Mouse (Mus musculus): ENCODE measurements around the gene Zfp105.

Zfp105 gene

DNA sequence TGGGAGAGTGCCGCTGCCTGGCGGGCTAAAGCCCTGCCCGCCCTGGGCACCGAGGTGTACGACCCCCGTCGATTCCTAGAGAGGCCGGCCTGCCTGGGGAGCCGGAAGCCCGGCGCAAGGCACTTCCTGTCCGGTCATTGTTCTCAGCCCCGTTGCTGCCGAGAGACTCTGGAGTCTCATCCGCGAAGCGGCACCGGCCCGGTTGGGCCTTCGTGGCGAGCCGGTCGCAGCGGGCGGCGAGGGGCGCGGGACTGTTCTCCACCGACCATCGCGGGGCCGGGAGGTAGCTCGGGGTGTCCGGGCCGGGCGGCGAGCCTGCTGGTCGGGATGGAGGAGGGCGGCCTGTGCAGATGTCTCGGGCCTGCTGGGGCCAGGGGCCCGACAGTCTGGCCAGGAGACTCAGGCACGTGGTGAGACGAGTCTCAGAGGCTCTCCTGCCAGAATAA, at the start of gene Zfp105:
Gene Zfp105 (plus strand): TSS at position 137 of the 446 bp plus-strand sequence.
- DNase-seq, result peak; percentile 33 to 53

GRCm38 (mm10) chr9:122874653-122875052, 48.2 kb upstream of the Zfp105 start:
- DNase-seq, result no peak

- no peak for DNase-seq
Measured at GRCm38 (mm10) chr9:122875145-122875544, 47.7 kb upstream of the Zfp105 start.

- DNase-seq, result no peak
Measured at GRCm38 (mm10) chr9:122885385-122885784, 37.5 kb upstream of the Zfp105 start, which contains the start of gene Zkscan7. Gene Zkscan7, plus strand, starts transcription at chr9:122885685.

- DNase-seq, result peak; percentile 66 to 69
Measured at GRCm38 (mm10) chr9:122886372-122887179, 36.3 kb upstream of the Zfp105 start.

- no peak for DNase-seq
Measured at GRCm38 (mm10) chr9:122901047-122901446, 21.8 kb upstream of the Zfp105 start.

DNA sequence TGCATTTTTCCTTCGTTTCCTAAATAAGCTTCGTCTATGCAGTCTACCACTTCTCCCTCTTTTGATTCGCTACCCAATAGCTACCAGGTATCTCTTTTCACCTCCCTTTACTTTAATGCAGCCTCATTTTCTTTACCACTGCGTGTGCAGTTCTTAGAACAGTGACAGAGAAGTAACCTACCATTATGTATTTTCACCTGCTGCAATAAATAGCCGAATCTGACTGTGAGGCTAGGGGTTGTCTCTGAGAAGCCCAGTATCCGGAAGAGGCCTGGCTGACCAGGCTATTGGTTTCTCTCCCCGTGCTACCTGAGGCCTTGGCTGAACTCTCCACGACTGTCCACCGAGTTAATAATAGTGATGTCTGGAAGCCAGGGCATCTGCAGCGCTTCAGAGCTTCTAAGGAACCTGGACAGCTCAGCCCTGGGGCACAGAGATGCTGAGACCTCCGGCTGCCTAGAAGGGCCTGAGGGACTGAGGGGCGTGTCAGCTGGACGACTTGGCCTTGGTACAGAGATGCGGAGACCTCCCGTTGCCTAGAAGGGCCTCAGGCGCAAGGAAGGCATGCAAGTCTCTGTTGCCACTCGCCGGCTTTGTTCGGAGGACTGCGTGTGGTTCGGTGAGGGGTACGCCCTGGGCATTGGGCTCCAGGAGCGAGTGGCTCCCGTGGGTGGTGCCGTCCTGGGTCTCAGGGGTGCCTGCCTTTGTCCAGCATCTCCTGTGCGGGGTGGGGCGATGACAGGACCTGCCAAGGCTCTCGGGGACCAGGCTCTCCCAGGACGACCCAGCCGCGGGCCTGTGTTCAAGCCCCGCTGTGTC, 19.9 kb upstream of the Zfp105 start:
- DNase-seq, result peak; percentile 18 to 28

DNA sequence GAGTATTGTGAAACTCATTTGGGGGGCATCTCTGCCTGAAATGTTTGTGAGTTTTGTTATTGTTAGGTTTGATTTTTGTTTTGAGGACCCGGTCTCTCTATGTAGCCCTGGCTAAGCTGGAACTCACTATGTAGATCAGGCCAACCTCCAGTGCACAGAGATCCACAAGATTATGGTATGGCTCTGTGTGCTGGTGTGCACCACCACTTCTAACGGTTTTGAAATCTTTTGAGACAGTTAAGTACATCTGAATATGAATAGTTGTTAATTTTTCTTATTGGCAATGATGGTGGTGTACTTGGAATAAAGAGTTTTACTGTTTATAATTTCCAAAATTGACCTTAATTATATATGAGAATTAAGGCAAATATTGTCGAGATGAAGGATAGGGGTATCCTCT, 436 bp upstream of the Zfp105 start:
- no peak for DNase-seq

DNA sequence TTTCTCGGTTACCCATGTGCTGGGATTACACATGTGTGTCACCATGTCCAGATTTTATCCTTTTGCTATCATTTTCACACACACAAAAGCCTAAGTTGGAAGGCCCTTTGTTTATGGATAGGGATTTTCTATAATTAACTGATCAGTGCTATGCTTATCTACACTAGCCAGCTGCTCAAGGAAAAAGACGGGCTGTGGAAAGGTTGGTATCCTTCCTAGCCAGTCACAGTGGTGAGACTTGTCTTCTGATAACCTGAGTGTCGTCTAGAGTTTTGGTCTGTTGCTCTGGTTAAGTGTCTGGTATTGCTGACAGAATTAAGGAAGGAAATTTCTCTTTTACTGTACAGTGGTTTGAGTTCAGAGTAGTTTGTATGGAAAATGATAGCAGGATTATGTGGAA, 6.0 kb downstream of the Zfp105 start:
- no peak for DNase-seq

GRCm38 (mm10) chr9:122950643-122951475, 28.0 kb downstream of the Zfp105 start, which contains the start of the genes 1110059G10Rik and Kif15:
Gene 1110059G10Rik, minus strand, starts transcription at chr9:122951000.
Gene Kif15, plus strand, starts transcription at chr9:122951046.
- DNase-seq, result peak; percentile 84 to 94

All from kidney, adult 8-10 months (tissue).